Mouse (Mus musculus): Measurements from ENCODE around the gene Ift27.

Ift27 gene

GRCm38 (mm10) chr15:78173972-78174886, at the start of gene Ift27:
Gene Ift27, minus strand, starts transcription at chr15:78174107.
- DNase-seq (ENCODE audit: low spot score in 2 of 2) = peak; percentile 97

GRCm38 (mm10) chr15:78215269-78215668, 41.4 kb upstream of the Ift27 start:
- no peak for DNase-seq (ENCODE audit: low spot score in 2 of 2)

GRCm38 (mm10) chr15:78211367-78211766, 37.5 kb upstream of the Ift27 start:
- DNase-seq (ENCODE audit: low spot score in 2 of 2) = no peak

GRCm38 (mm10) chr15:78210203-78210602, 36.3 kb upstream of the Ift27 start:
- no peak for DNase-seq (ENCODE audit: low spot score in 2 of 2)

GRCm38 (mm10) chr15:78206312-78206711, 32.4 kb upstream of the Ift27 start, which contains the start of gene Pvalb:
Gene Pvalb, minus strand, starts transcription at chr15:78206400.
- DNase-seq (ENCODE audit: low spot score in 2 of 2) = no peak

GRCm38 (mm10) chr15:78205192-78205591, 31.3 kb upstream of the Ift27 start:
- no peak for DNase-seq (ENCODE audit: low spot score in 2 of 2)

GRCm38 (mm10) chr15:78204053-78204847, 30.3 kb upstream of the Ift27 start:
- peak in 1 of 2 experiments; percentile 8 for DNase-seq (ENCODE audit: low spot score in 2 of 2)

- no peak for DNase-seq (ENCODE audit: low spot score in 2 of 2)
Measured at GRCm38 (mm10) chr15:78195096-78195880, 21.4 kb upstream of the Ift27 start.

- DNase-seq (ENCODE audit: low spot score in 2 of 2) = no peak
Measured at GRCm38 (mm10) chr15:78194320-78194719, 20.4 kb upstream of the Ift27 start.

- no peak for DNase-seq (ENCODE audit: low spot score in 2 of 2)
Measured at GRCm38 (mm10) chr15:78189636-78190035, 15.7 kb upstream of the Ift27 start.

- DNase-seq (ENCODE audit: low spot score in 2 of 2) = no peak
Measured at GRCm38 (mm10) chr15:78188546-78188945, 14.6 kb upstream of the Ift27 start.

GRCm38 (mm10) chr15:78186906-78187305, 13.0 kb upstream of the Ift27 start:
- DNase-seq (ENCODE audit: low spot score in 2 of 2) = no peak

GRCm38 (mm10) chr15:78185609-78186008, 11.7 kb upstream of the Ift27 start:
- DNase-seq (ENCODE audit: low spot score in 2 of 2) = no peak

GRCm38 (mm10) chr15:78184855-78185254, 10.9 kb upstream of the Ift27 start:
- no peak for DNase-seq (ENCODE audit: low spot score in 2 of 2)

GRCm38 (mm10) chr15:78181701-78182405, 7.9 kb upstream of the Ift27 start:
- no peak for DNase-seq (ENCODE audit: low spot score in 2 of 2)

- no peak for DNase-seq (ENCODE audit: low spot score in 2 of 2)
Measured at GRCm38 (mm10) chr15:78179775-78180174, 5.9 kb upstream of the Ift27 start.

GRCm38 (mm10) chr15:78178397-78178796, 4.5 kb upstream of the Ift27 start:
- peak; percentile 79 to 83 for DNase-seq (ENCODE audit: low spot score in 2 of 2)

- no peak for DNase-seq (ENCODE audit: low spot score in 2 of 2)
Measured at GRCm38 (mm10) chr15:78177257-78177656, 3.4 kb upstream of the Ift27 start.

GRCm38 (mm10) chr15:78174887-78175245, 959 bp upstream of the Ift27 start:
- DNase-seq (ENCODE audit: low spot score in 2 of 2) = no peak

GRCm38 (mm10) chr15:78172899-78173817, 749 bp downstream of the Ift27 start:
- DNase-seq (ENCODE audit: low spot score in 2 of 2) = no peak
